Mouse (Mus musculus) kidney, embryonic 14.5 days (tissue): ENCODE data around the gene G430095P16Rik. TPM values are rescaled to one million over a fixed set of nuclear protein-coding genes. Genes with fewer than 3 reads are reported as not detected.
A peak's percentile ranks its signal among the peaks of the same experiment; 100 is the strongest.

Experiments used
- ATAC-seq: fragments of 200-750 bp; cut with Nextera tagmentation; 2 replicates; pipeline ENCODE4 v1.8.0; 2017; ENCODE audit warnings: moderate number of reproducible peaks, mild to moderate bottlenecking, moderate TSS enrichment, moderate library complexity; ENCODE audit not compliant: low FRiP score, low TSS enrichment
- H3K27ac ChIP-seq: fragments of 300-500 bp; sonication (generic); 2 replicates; pipeline ENCODE4 v1.5.1; 2014; ENCODE audit warnings: low read depth, mild to moderate bottlenecking, low read length, moderate library complexity, mixed read lengths
- H3K27me3 ChIP-seq: fragments of 300-500 bp; sonication (generic); 2 replicates; pipeline ENCODE4 v1.6.1; 2014; ENCODE audit warnings: mild to moderate bottlenecking, low read length; ENCODE audit not compliant: control insufficient read depth, insufficient read depth
- H3K36me3 ChIP-seq: fragments of 300-500 bp; sonication (generic); 2 replicates; pipeline ENCODE4 v1.6.1; 2014; ENCODE audit warnings: low read length, mixed read lengths; ENCODE audit not compliant: control insufficient read depth, insufficient read depth
- H3K4me1 ChIP-seq: fragments of 300-500 bp; sonication (generic); 2 replicates; pipeline ENCODE4 v1.6.1; 2014; ENCODE audit warnings: low read length, mixed read lengths; ENCODE audit not compliant: control insufficient read depth, insufficient read depth
- H3K4me2 ChIP-seq: fragments of 300-500 bp; sonication (generic); replicated peaks from 2 replicates; pipeline ENCODE4 v1.6.1; 2014; ENCODE audit warnings: low read depth, mild to moderate bottlenecking, low read length
- H3K4me3 ChIP-seq: fragments of 300-500 bp; sonication (generic); 2 replicates; pipeline ENCODE4 v1.5.1; 2014; ENCODE audit warnings: mild to moderate bottlenecking, low read length
- H3K9ac ChIP-seq: fragments of 300-500 bp; sonication (generic); 2 replicates; pipeline ENCODE4 v1.6.1; 2014; ENCODE audit warnings: low read depth, mild to moderate bottlenecking, low read length, moderate library complexity
- H3K9me3 ChIP-seq: fragments of 300-500 bp; sonication (generic); 2 replicates; pipeline ENCODE4 v1.6.1; 2016; ENCODE audit warnings: low read length; ENCODE audit not compliant: control insufficient read depth
- WGBS: fragments of 180-500 bp; shearing (Covaris S2); extraction: QIAGEN DNeasy Blood & Tissue Kit; methylation state at CpG from one replicate; pipeline ENCODE4 v1.1.7; 2014; 5-methylcytosine and 5-hydroxymethylcytosine counted together
- polyA plus RNA-seq: library from polyadenylated mRNA; unstranded; fragments of >200 nt; fragmentation: Nextera tagmentation; extraction: Ambion mirVana; gene quantifications from 2 replicates; pipeline ENCODE4 v1.2.1, GENCODE M21; 2014

The G430095P16Rik gene
- polyA plus RNA-seq, 1 experiment from 2014 or later = 1.7 TPM

DNA sequence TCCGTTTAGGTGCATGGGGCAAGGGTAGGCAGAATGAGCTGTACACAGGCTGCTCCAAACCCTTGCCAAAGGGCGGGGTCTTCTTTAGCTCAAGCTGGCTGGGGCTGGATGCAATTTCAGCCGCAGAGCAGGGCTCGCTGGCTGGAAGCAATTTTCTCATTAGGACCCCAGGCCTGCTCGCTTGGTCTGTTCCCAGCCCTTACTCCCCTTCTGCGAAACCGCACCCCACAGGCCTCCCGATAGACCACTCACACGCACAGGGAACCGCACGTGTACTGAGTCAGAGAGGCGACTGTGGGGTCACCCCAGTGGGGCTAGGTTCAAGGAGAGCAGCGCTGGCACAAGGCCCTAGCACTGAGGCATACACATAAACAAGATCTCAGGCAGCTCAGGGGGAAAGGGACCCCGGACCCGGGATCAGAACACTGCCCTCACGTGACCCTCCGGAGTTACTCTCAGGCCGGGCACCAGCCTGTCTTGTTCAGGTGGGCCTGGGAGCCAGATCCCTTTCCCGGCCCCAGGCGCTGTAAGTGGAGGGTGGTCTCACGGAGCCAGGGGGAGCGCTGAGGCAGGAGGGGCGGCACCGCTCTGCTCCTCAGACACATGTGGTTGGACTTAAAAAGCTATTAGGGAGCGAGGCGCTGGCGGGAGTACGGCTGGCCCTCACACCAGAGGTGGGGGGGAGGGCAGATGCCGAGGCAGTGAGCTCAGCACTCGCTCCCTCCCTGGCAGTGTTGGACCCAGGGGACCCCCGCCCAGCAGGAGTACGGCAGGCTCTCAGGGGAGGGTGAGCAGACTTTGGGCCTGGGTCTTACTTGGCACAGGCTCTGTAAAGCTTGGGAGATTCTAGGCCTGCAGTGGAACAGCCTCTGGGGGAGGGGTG, 19.6 kb downstream of the G430095P16Rik start:
- Histone ChIP-seq H3K36me3 (no peaks in the 10 kb centered on the region), H3K9me3 (no peaks in the 10 kb centered on the region), H3K4me1 (peaks cover 56% of the 10 kb centered on the region), H3K4me2 (peak overlapping the region; percentile 13), H3K27me3 (peaks cover 86% of the 10 kb centered on the region), H3K4me3 (no peak overlapping the region; the same call in 1 of the 2 replicates), H3K9ac (peak overlapping the region; percentile 42), H3K27ac (peak overlapping the region; percentile 80; the same call in 1 of the 2 replicates)
- 9% methylated on average over 32 of the region's 32 CpGs for WGBS
- ATAC-seq = peak; percentile 55

DNA sequence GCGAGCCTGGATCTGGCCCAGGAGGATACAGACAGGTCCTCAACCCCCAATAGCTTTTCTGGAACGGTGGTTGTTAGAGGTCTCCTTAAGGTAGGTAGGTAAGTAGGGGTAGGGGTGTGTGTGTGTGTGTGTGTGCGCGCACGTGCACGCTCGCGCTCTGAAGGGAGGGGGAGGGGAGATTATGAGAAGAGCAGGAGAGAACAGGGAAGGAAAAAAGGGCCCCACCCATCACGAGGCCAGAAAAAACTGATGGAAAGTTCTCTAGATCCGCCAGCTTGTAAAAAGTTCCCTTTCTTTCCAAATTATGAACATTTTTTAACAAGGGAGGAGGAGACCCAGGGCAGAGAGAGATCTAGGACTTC, 20.2 kb downstream of the G430095P16Rik start:
- ATAC-seq = no peak; the same call in 1 of the 2 replicates
- peaks cover 82% of the 10 kb centered on the region for H3K27me3 ChIP-seq
- H3K9me3 ChIP-seq = no peaks in the 10 kb centered on the region
- 0 out of 2 replicates have a peak overlapping the region, but pooled peaks have one; percentile 42 for H3K9ac ChIP-seq
- no peaks in the 10 kb centered on the region for H3K36me3 ChIP-seq
- peaks cover 52% of the 10 kb centered on the region for H3K4me1 ChIP-seq
- WGBS = 10% methylated on average over 10 of the region's 10 CpGs
- H3K4me2 ChIP-seq = peak overlapping the region; percentile 13; the same call in 1 of the 2 replicates
- H3K4me3 ChIP-seq = no peak overlapping the region; the same call in 1 of the 2 replicates
- peak overlapping the region; percentile 80; the same call in 1 of the 2 replicates for H3K27ac ChIP-seq

- WGBS = 8% methylated on average over 17 of the region's 17 CpGs
- Histone ChIP-seq H3K27me3 (peaks cover 81% of the 10 kb centered on the region), H3K36me3 (no peaks in the 10 kb centered on the region), H3K9me3 (no peaks in the 10 kb centered on the region), H3K9ac (peak overlapping the region; percentile 23; the same call in 1 of the 2 replicates), H3K4me3 (no peak overlapping the region), H3K27ac (peak overlapping the region; percentile 80; the same call in 1 of the 2 replicates), H3K4me1 (peaks cover 45% of the 10 kb centered on the region), H3K4me2 (peak overlapping the region; percentile 17)
- peak; percentile 60 for ATAC-seq
Observed at GRCm38 (mm10) chr8:84743517-84744420, 21.0 kb downstream of the G430095P16Rik start.

- peak; percentile 14; the same call in 1 of the 2 replicates for ATAC-seq
- WGBS = 8% methylated on average over 17 of the region's 17 CpGs
- Histone ChIP-seq H3K27me3 (peaks cover 81% of the 10 kb centered on the region), H3K27ac (peak overlapping the region; percentile 30; the same call in 1 of the 2 replicates), H3K4me1 (peaks cover 44% of the 10 kb centered on the region), H3K4me2 (no peak overlapping the region), H3K9ac (no peak overlapping the region; the same call in 1 of the 2 replicates), H3K9me3 (no peaks in the 10 kb centered on the region), H3K36me3 (no peaks in the 10 kb centered on the region), H3K4me3 (0 out of 2 replicates have a peak overlapping the region, but pooled peaks have one; percentile 1)
Observed at GRCm38 (mm10) chr8:84745032-84745925, 22.5 kb downstream of the G430095P16Rik start.

DNA sequence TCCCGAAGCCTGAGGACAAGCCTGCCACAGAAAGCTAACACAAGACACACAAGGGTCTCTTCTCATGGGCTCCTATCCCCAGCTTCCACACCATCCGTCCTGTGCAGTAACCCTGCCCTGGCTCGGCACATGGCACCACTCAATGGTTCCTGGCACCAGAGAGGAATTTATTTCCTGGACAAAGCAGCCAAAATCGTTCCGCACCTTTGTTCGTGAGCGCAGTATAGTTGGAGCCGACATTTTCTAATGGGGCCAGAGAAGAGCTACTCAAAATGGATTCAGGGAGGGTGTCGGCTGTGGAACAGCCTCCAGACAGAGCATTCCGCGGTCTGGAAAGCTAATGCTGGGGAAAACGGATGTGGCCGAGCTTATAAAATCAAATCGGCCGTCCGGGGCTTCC, 26.7 kb downstream of the G430095P16Rik start:
- H3K4me1 ChIP-seq = peaks cover 7% of the 10 kb centered on the region; the same call in 1 of the 2 replicates
- no peaks in the 10 kb centered on the region for H3K9me3 ChIP-seq
- 68% methylated on average over 16 of the region's 16 CpGs for WGBS
- no peak overlapping the region for H3K4me2 ChIP-seq
- no peak for ATAC-seq
- no peak overlapping the region for H3K9ac ChIP-seq
- H3K36me3 ChIP-seq = no peaks in the 10 kb centered on the region
- no peak overlapping the region for H3K4me3 ChIP-seq
- no peak overlapping the region for H3K27ac ChIP-seq
- H3K27me3 ChIP-seq = peaks cover 85% of the 10 kb centered on the region

DNA sequence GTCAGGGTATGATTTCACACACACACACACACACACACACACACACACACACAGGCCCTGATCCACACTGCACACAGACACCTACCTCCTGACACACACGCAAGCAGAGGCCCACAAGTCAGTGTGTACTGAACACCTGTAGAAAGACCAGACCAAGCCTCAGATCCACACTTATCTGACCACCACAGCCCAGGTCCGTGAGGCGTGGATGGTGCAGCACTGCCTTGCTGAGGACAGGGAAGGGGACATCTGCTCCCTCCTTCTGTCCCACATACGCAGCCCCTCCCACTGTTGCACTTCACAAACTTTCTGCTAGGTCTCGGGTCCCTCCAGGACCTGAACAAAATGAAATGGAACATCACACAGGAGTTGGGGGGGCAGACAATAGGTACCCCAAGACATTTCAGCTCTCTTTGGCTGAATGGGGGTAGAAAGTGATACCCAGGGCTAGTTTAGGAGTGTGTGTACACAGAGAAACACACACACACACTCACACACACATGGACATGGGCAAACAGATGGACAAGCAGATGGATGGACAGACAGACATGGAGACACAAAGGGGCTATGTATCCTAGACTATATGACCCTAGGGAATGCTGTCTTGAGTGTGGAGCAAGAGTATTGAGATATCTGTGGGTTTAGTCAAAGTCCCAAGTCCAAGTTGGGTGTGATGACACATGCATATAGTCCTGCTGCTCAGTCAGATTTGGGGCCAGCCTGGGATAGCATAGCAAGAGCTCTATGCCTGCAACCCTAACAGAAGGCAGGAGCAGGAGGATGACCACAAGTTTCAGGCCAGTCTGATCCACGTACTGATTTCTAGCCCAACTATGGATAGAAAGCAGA, 30.2 kb downstream of the G430095P16Rik start:
- Histone ChIP-seq H3K9ac (no peak overlapping the region), H3K4me3 (no peak overlapping the region), H3K27ac (no peak overlapping the region), H3K36me3 (no peaks in the 10 kb centered on the region), H3K9me3 (no peaks in the 10 kb centered on the region), H3K27me3 (peaks cover 75% of the 10 kb centered on the region), H3K4me2 (no peak overlapping the region), H3K4me1 (peaks cover 5% of the 10 kb centered on the region; the same call in 1 of the 2 replicates)
- WGBS = 66% methylated on average over 6 of the region's 6 CpGs
- no peak for ATAC-seq

DNA sequence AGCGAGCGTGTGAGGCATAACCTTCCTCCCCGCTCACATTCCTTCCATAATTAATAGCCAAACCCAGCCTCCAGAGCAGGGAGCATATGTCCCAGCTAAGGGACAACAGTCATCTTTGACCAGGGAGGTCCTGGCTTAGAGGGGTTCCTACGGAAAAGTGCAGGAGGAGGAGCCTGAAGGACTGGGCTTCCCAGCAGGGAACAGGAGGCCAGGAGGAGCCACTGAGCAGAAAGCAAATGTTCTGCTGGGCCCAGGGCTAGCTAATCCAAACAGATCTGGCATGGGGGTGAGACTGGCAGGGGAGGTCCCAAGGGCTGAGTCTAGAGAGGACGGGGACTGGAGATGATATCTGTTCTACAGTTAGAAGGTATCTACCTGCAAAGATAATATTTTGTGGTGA, 34.7 kb downstream of the G430095P16Rik start:
- peaks cover 5% of the 10 kb centered on the region; the same call in 1 of the 2 replicates for H3K4me1 ChIP-seq
- no peak overlapping the region for H3K4me2 ChIP-seq
- H3K27ac ChIP-seq = no peak overlapping the region
- WGBS = 33% methylated on average over 5 of the region's 5 CpGs
- H3K9me3 ChIP-seq = no peaks in the 10 kb centered on the region
- H3K36me3 ChIP-seq = no peaks in the 10 kb centered on the region
- no peak overlapping the region for H3K9ac ChIP-seq
- no peak overlapping the region for H3K4me3 ChIP-seq
- no peak for ATAC-seq
- peaks cover 69% of the 10 kb centered on the region for H3K27me3 ChIP-seq
